Mouse (Mus musculus): ENCODE results near the gene Thpo.

Gene Thpo

DNA sequence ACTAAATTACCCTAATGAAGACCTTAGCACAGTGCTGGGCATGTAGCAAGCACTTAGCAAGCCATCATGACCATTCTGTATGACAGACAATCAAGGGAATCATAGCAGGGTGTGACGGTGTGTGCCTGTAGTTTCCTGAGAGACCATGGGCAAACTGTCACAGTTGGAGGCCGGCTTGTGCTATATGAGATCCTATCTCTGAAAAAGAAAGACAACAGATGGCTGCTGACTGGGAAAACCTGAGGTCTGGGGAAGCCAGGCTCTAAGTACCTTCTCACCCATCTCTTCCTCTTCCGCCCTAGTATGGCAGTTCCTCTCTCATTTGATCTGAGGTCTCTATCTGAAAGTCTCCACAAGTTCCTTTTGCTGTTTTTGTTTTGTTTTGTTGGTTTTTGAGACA is 28.5 kb downstream of the Thpo start:
- in situ Hi-C loops (cut with MboI, MseI): no loop called here

- in situ Hi-C loops (cut with MboI, MseI): no loop called here
Observed at GRCm38 (mm10) chr16:20703699-20704400, 30.5 kb downstream of the Thpo start.

DNA sequence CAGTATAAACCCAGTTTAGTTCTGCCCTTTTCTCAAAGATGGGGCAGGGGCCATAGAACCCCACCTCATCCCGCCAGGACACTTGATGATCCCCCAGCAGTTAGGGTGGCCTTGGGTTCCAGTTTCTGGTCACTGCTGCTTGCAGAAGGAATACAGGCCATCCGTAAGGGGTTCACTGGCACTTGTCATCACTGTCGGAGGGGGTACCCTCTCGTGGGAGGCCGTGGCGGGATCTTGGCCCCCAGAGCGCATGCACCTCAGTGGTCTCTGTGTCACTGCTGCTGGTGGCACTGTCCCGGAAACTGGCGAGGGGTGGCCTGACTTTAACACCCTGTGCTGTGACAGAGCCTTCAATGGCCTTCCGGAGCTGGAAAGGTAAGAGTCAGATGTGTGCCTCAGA is 31.2 kb downstream of the Thpo start:
- in situ Hi-C loops (cut with MboI, MseI): no loop called here

- in situ Hi-C loops (cut with MboI, MseI): no loop called here
Observed at GRCm38 (mm10) chr16:20702522-20702893, 31.8 kb downstream of the Thpo start.

GRCm38 (mm10) chr16:20701729-20702521 is 32.4 kb downstream of the Thpo start:
- in situ Hi-C loops (cut with MboI, MseI): no loop called here

GRCm38 (mm10) chr16:20701316-20701715 is 33.0 kb downstream of the Thpo start:
- in situ Hi-C loops (cut with MboI, MseI): no loop called here

DNA sequence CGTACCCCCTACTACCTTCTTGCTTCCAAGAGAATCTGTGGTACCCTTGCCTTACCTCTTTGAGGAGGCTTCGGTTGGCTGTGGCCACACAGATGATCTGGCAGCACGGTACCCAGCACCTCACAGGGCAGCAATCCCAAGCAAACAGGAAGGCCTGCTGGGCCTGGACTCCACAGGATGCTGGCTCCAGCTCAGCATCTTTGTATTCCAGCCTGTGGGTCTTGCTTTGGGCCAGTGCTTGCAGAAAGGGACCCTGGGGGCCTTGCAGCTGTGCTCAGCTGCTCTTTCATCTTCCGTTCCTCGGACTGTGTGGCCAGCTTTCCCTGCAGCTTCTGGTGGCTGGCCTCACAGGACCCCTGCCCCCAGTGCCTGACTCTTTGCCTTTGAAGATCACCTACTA is 34.3 kb downstream of the Thpo start:
- in situ Hi-C loops (cut with MboI, MseI): no loop called here

DNA sequence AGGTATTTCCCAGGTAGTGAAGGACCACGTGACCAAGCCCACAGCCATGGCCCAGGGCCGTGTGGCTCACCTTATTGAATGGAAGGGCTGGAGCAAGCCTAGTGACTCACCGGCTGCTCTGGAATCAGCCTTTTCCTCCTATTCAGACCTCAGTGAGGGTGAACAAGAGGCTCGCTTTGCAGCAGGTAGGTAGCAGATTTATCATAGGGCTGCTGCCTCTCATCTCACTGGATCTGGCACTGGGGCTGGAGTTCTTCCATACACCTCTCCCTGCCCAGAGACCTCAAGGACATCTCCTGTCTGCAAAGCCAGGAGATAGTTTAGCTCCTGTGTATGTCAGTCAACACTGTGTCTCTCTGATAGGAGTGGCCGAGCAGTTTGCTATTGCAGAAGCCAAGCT is 35.0 kb downstream of the Thpo start:
- in situ Hi-C loops (cut with MboI, MseI): no loop called here

- in situ Hi-C loops (cut with MboI, MseI): no loop called here
Observed at GRCm38 (mm10) chr16:20695622-20696323, 38.5 kb downstream of the Thpo start.

- in situ Hi-C loops (cut with MboI, MseI): no loop called here
Observed at GRCm38 (mm10) chr16:20694781-20695180, 39.5 kb downstream of the Thpo start.

GRCm38 (mm10) chr16:20693111-20693701 is 41.1 kb downstream of the Thpo start, which contains the start of gene Fam131a:
Gene Fam131a (plus strand): TSS chr16:20693241.
- in situ Hi-C loops (cut with MboI, MseI): no loop called here

DNA sequence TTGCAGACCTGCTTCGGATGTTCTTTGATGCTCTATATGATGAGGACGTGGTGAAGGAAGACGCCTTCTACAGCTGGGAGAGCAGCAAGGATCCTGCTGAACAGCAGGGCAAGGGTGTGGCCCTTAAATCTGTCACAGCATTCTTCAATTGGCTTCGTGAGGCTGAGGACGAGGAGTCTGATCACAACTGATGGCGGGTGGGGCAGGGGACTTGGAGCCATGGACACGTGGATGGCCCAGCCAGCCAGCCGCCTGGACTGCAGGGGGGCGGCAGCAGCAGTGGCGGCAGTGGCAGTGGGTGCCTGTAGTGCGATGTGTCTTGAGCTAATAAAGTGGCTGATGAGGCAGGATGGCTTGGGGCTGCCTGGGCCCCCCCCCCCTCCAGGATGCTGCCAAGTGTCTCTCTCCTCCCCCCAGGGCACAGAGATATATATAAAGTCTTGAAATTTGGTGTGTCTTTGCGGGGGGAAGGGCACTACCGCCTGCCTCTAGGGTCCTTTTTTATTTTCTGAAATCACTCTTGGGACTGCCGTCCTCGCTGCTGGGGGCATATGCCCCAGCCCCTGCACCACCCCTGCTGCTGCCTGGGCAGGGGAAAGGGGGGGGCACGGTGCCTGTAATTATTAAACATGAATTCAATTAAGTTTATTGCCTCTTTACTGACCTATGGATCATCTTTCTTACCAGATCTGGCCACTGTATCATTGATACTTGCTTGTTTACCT is 41.9 kb downstream of the Thpo start:
- in situ Hi-C loops (cut with MboI, MseI): no loop called here

DNA sequence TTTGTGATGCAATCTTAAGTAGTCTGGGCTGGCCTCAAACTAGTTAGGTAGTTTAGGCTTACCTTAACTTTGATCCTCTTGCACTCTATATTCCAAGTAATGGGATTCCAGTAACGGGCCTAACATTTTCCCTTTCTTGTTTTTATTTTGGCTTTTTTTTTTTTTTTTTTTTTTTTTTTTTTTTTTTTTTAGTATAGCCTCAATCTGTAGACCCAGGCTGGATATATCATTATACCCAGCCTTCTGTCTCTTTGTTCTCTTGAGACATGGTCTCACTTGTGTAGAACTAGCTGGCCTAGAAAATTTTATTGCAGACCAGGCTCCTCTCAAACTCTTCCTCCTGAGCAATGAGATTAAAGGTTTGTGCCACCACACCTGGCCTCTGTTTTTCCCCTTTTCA is 42.7 kb downstream of the Thpo start:
- in situ Hi-C loops (cut with MboI, MseI): no loop called here

DNA sequence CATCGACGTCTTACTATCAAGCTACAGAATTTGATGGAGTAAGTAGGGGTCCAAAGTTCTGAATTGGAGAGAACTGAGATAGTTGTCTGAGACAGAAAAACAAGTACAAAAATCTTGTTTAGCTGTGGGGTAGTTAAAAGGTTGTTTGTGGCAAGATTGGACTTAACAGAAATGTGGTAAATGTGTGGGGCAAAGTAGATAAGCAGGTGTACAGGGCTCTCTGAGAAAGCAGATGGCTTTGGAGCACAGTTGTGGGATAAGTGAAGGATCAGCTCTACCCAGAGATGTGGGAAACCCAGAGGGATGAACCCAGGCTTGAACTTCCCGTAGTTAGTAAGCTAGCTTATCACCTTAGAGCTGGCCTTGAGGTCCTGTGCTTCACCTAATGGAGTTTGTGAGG is 43.5 kb downstream of the Thpo start:
- in situ Hi-C loops (cut with MboI, MseI): no loop called here

DNA sequence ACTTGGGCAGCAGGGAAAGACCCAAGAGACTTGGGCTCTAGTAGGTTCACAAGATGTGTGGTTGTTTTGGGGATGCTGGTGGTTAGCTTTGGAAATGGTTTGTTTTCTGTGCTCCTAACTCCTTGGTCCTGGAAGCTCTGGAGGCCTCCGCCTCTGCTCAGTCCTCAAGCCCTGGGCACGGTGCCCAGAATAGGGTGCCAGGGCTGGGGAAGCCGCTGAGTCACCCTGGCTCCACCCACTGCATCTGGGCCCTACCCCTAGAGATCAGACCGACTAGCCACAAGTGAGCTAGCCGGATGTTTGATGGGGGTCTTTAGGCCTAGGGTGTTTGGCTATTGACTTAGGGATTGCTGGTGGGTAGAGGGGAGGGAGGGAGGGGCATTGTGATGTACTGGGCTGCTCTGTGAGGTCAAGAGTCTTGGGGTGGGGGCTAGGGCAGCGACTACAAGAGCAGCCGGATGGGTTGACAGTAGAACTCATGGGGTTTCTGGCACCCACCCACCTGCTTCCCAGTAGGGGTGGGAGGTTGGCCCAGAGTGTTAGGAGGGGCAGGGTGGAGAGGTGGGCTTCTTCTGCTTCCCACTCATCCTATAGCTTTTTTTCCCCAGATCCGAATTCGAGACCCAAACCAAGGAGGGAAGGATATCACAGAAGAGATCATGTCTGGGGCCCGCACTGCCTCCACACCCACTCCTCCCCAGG is 56.2 kb downstream of the Thpo start:
- in situ Hi-C loops (cut with MboI, MseI): loop anchor here (5.0 kb wide), 1 partner anchor 39 kb away; the partner anchor contains the start of genes Clcn2 and Polr2h

DNA sequence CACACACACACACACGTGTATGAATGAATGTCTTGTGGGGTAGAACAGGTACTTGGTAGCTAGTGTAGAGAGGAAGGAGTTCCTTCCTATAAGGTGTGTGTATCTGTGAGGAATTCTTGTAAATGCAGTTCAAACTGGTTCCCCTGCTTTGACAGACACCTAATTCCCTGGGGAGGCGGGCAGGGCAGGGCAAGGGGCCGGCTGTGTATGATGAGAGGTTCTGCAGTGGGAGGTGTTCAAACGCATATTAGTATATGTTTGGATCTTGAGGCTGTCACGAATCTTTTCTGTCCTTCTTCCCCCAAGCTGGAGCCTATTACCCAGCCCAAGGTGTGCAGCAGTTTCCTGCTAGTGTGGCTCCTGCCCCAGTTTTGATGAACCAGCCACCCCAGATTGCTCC is 56.9 kb downstream of the Thpo start:
- in situ Hi-C loops (cut with MboI, MseI): loop anchor here (5.0 kb wide), 1 partner anchor 40 kb away; the partner anchor contains the start of genes Clcn2 and Polr2h

GRCm38 (mm10) chr16:20676702-20677101 is 57.6 kb downstream of the Thpo start:
- in situ Hi-C loops (cut with MboI, MseI): loop anchor here (5.0 kb wide), 1 partner anchor 41 kb away; the partner anchor contains the start of genes Clcn2 and Polr2h

DNA sequence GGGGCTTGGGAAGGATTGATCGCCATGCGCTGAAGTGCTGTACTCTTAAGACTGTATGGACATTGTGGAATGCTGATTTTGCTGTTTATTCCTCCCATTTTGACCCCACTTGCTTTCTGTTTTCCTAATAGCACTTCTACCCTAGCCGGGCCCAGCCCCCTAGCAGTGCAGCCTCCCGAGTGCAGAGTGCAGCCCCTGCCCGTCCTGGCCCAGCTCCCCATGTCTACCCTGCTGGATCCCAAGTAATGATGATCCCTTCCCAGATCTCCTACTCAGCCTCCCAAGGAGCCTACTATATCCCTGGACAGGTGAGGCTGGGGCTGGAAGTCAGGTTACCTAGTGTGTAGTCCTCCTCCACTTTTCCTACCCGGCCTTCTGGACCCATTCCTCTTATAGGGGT is 59.1 kb downstream of the Thpo start:
- in situ Hi-C loops (cut with MboI, MseI): loop anchor here (5.0 kb wide), 1 partner anchor 42 kb away; the partner anchor contains the start of genes Clcn2 and Polr2h
